Mouse (Mus musculus) CH12.LX (cell line): ENCODE measurements around the gene Myo1a. TPM values are rescaled to one million over a fixed set of nuclear protein-coding genes. Genes with fewer than 3 reads are reported as not detected.

Experiments
- DNase-seq: peaks from one replicate; pipeline ENCODE4 v3.0.0-alpha.2; 2013; ENCODE audit errors: extremely low read depth
- H3K27ac ChIP-seq: 2 replicates; pipeline ENCODE4 v1.5.1; 2012; ENCODE audit warnings: low read depth, mild to moderate bottlenecking, control low read depth, moderate library complexity; ENCODE audit not compliant: insufficient read depth
- H3K27me3 ChIP-seq: replicated peaks from 2 replicates; pipeline ENCODE3; 2012; ENCODE audit warnings: inconsistent platforms
- H3K36me3 ChIP-seq, 2 experiments: replicated peaks in 1 of 2; 2 replicates each; pipeline versions ENCODE3 to v1.6.1; 2012; ENCODE audit warnings: inconsistent platforms in 1 of 2, low read length in 1 of 2, mild to moderate bottlenecking in 1 of 2, mixed read lengths in 1 of 2, moderate library complexity in 1 of 2; ENCODE audit not compliant: control insufficient read depth in 1 of 2, insufficient read depth in 1 of 2
- H3K4me1 ChIP-seq, 2 experiments: 2 replicates each; pipeline ENCODE4 v1.6.1; 2012; ENCODE audit warnings: inconsistent platforms in 1 of 2, moderate library complexity in 1 of 2; ENCODE audit not compliant: insufficient read depth in 2 of 2, control insufficient read depth in 1 of 2
- H3K4me2 ChIP-seq: 2 replicates; pipeline ENCODE4 v1.6.1; 2012; ENCODE audit warnings: low read depth, mild to moderate bottlenecking, control low read depth; ENCODE audit not compliant: poor library complexity, insufficient read depth, severe bottlenecking
- H3K4me3 ChIP-seq, 3 experiments: fragments of 150-350 bp in 1 of 3; sonication (generic) in 1 of 3; replicated peaks in 1 of 3; 2 replicates each; pipeline versions ENCODE3 to v1.5.1; 2011 to 2012; ENCODE audit warnings: low read depth in 2 of 3, low read length in 2 of 3, mild to moderate bottlenecking in 2 of 3, moderate library complexity in 2 of 3, control low read depth in 1 of 3, improper control_type of control experiment in 1 of 3, inconsistent platforms in 1 of 3, mixed read lengths in 1 of 3; ENCODE audit not compliant: poor library complexity in 1 of 3
- H3K79me2 ChIP-seq: replicated peaks from 2 replicates; pipeline ENCODE4 v1.6.1; 2012; ENCODE audit warnings: mild to moderate bottlenecking, moderate library complexity; ENCODE audit not compliant: control insufficient read depth, poor library complexity, insufficient read depth, severe bottlenecking; ENCODE audit errors: extremely low read depth
- H3K9ac ChIP-seq: 2 replicates; pipeline ENCODE4 v1.6.1; 2012; ENCODE audit warnings: low read depth, mild to moderate bottlenecking, control low read depth, moderate library complexity; ENCODE audit not compliant: insufficient read depth
- H3K9me3 ChIP-seq: replicated peaks from 2 replicates; pipeline ENCODE3; 2012; ENCODE audit warnings: low read length, inconsistent platforms, mixed read lengths
- CHD2 ChIP-seq: IDR thresholded peaks from 2 replicates; pipeline ENCODE4 v1.6.1; 2011; ENCODE audit warnings: low read length, improper control_type of control experiment
- CTCF ChIP-seq, 2 experiments: IDR thresholded peaks in 1 of 2; conservative IDR thresholded peaks in 1 of 2; 2 replicates each; pipeline ENCODE4 v1.5.1; 2011 to 2012; ENCODE audit warnings: low read depth in 2 of 2, low read length in 2 of 2, improper control_type of control experiment in 1 of 2, inconsistent platforms in 1 of 2, mild to moderate bottlenecking in 1 of 2, moderate library complexity in 1 of 2
- E2F4 ChIP-seq: IDR thresholded peaks from 2 replicates; pipeline ENCODE4 v1.6.1; 2011; ENCODE audit warnings: low read depth, low read length, improper control_type of control experiment; ENCODE audit not compliant: insufficient replicate concordance
- ELF1 ChIP-seq: IDR thresholded peaks from 2 replicates; pipeline ENCODE4 v1.6.1; 2014; ENCODE audit warnings: low read depth, mild to moderate bottlenecking, inconsistent platforms, low read length, improper control_type of control experiment
- ETS1 ChIP-seq: conservative IDR thresholded peaks from 2 replicates; pipeline ENCODE4 v1.6.1; 2012; ENCODE audit warnings: low read depth, mild to moderate bottlenecking, inconsistent platforms, low read length, improper control_type of control experiment, moderate library complexity
- GABPA ChIP-seq: IDR thresholded peaks from 2 replicates; pipeline ENCODE4 v1.6.1; 2012; ENCODE audit warnings: low read depth, low read length, improper control_type of control experiment, inconsistent platforms; ENCODE audit not compliant: insufficient replicate concordance
- HCFC1 ChIP-seq: IDR thresholded peaks from 2 replicates; pipeline ENCODE4 v1.6.1; 2012; ENCODE audit warnings: low read depth, mild to moderate bottlenecking, inconsistent platforms, low read length, improper control_type of control experiment
- IRF4 ChIP-seq: IDR thresholded peaks from 2 replicates; pipeline ENCODE4 v1.6.1; 2014; ENCODE audit warnings: low read depth, mild to moderate bottlenecking, inconsistent platforms, low read length, improper control_type of control experiment
- JUN ChIP-seq: IDR thresholded peaks from 2 replicates; pipeline ENCODE4 v1.6.1; 2011; ENCODE audit warnings: low read depth, mild to moderate bottlenecking, low read length, improper control_type of control experiment, moderate library complexity; ENCODE audit not compliant: insufficient read depth
- KAT2A ChIP-seq: IDR thresholded peaks from 2 replicates; pipeline ENCODE4 v1.6.1; 2012; ENCODE audit warnings: low read length, improper control_type of control experiment, inconsistent platforms; ENCODE audit not compliant: insufficient replicate concordance
- MXI1 ChIP-seq: IDR thresholded peaks from 2 replicates; pipeline ENCODE4 v1.6.1; 2011; ENCODE audit warnings: mild to moderate bottlenecking, low read depth, low read length, improper control_type of control experiment
- PAX5 ChIP-seq: IDR thresholded peaks from 2 replicates; pipeline ENCODE4 v1.6.1; 2012; ENCODE audit warnings: low read length, inconsistent platforms, mixed read lengths
- POLR2AphosphoS2 ChIP-seq: IDR thresholded peaks from 2 replicates; pipeline ENCODE4 v1.6.1; 2011; ENCODE audit warnings: low read depth, low read length, improper control_type of control experiment
- RAD21 ChIP-seq: IDR thresholded peaks from 2 replicates; pipeline ENCODE4 v1.6.1; 2011; ENCODE audit warnings: low read depth, mild to moderate bottlenecking, low read length, improper control_type of control experiment, moderate library complexity
- RCOR1 ChIP-seq: conservative IDR thresholded peaks from 2 replicates; pipeline ENCODE4 v1.6.1; 2012; ENCODE audit warnings: low read depth, mild to moderate bottlenecking, inconsistent platforms, low read length, improper control_type of control experiment
- SIN3A ChIP-seq: IDR thresholded peaks from 2 replicates; pipeline ENCODE4 v1.6.1; 2012; ENCODE audit warnings: low read length, improper control_type of control experiment, inconsistent platforms
- TBP ChIP-seq: conservative IDR thresholded peaks from 2 replicates; pipeline ENCODE4 v1.6.1; 2011; ENCODE audit warnings: low read depth, low read length, improper control_type of control experiment
- UBTF ChIP-seq: IDR thresholded peaks from 2 replicates; pipeline ENCODE4 v1.6.1; 2012; ENCODE audit warnings: low read depth, mild to moderate bottlenecking, inconsistent platforms, low read length, improper control_type of control experiment, moderate library complexity
- ZMIZ1 ChIP-seq: IDR thresholded peaks from 2 replicates; pipeline ENCODE4 v1.6.1; 2012; ENCODE audit warnings: low read depth, mild to moderate bottlenecking, inconsistent platforms, low read length, improper control_type of control experiment
- dilution Hi-C: fragments of 300-500 bp; cut with MboI; formaldehyde crosslinking; loops from 2 replicates; pipeline ENCODE4 v1.14.3; 2020; ENCODE audit warnings: low sequenced_read_pairs; ENCODE audit not compliant: extremely low pct_unique_long_range_greater_than_20kb, extremely low pct_ligation_motif_present
- in situ Hi-C: fragments of 300-500 bp; cut with MboI; formaldehyde crosslinking; loops from 3 replicates; pipeline ENCODE4 v1.14.3; 2019; ENCODE audit warnings: low sequenced_read_pairs, low pct_ligation_motif_present, low pct_unique_long_range_greater_than_20kb, mixed read lengths
- polyA plus RNA-seq: library from polyadenylated mRNA; unstranded; fragments of >175 nt; gene quantifications from 2 replicates; pipeline ENCODE4 v1.2.1, GENCODE M21; 2012; ENCODE audit warnings: low read depth; ENCODE audit not compliant: insufficient read length
- total RNA-seq, 2 experiments: library from RNA; depleted of rRNA; stranded (reverse); fragments of 300-350 nt in 1 of 2; fragments of >200 nt in 1 of 2; gene quantifications; 2 replicates each; pipeline ENCODE4 v1.2.3; 2012 to 2014

Gene Myo1a
- total and polyA plus RNA-seq, 3 experiments = 0.08 to 2.3 (median 0.36) TPM

DNA sequence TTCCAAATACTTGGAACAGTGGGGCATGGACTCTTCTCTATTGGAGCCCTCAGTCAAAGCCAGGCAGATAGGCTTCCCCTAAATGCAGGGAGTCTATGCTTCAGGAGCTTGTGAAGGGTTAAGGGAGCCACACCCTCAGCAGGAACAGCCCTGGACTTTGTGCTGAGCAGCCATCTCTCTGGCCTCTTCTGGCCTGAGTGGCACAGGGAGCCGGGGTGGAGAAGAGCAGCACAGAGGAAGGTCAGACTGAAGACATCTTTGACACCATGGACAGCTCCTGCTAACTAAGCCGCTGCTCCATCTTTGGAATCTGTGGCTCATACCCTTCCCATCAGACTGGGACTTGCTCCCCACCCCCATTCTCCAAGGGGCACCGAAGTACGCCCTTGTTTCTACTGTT is 1.7 kb upstream of the Myo1a start:
- Histone ChIP-seq H3K9ac (no peak overlapping the region), H3K27me3 (no peaks in the 10 kb centered on the region), H3K4me3 (no peak overlapping the region), H3K79me2 (no peaks in the 10 kb centered on the region), H3K4me1 (peaks cover 0 to 2% of the 10 kb centered on the region in 2 experiments; a peak in 1 of 4 replicates), H3K9me3 (no peaks in the 10 kb centered on the region), H3K36me3 (peaks cover 4 to 17% of the 10 kb centered on the region in 2 experiments), H3K4me2 (no peak overlapping the region), H3K27ac (no peak overlapping the region)
- TF ChIP-seq POLR2AphosphoS2 (no peak), JUN (no peak), CHD2 (no peak), SIN3A (no peak), ETS1 (no peak), UBTF (no peak), MXI1 (no peak), CTCF (conservative IDR thresholded peaks at IDR 0.05 in 1 of 2, IDR thresholded peaks at IDR 0.05 in 1 of 2; ENCODE audit: low read depth in 2 of 2, low read length in 2 of 2) (no peak), IRF4 (no peak), ZMIZ1 (no peak), RAD21 (no peak), GABPA (no peak), TBP (no peak), ELF1 (no peak), HCFC1 (no peak), KAT2A (no peak), RCOR1 (no peak)
- DNase-seq = no peak
- dilution Hi-C loops = no loop called here
- in situ Hi-C loops = no loop called here

DNA sequence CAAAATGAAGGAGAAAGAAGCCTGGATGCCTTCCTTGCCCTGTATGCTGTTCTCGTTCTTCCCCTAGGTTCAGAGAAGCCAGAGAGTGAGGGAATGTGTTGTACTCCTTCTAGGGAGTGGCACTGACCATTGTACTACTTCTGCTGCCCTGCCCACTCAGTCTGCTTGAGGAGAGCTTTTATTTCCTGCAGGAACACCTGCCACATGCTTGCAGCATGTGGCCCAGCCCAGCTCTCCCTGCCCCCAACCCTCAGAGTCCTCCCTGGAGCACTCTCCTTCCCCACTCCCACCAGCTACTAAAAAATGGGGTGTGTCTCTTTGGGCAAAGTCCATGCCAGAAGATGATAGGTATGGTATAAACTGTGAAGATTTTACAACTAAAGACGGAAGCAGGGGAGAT is 677 bp upstream of the Myo1a start:
- H3K79me2 ChIP-seq = no peaks in the 10 kb centered on the region
- in situ Hi-C loops (no loop called here), dilution Hi-C loops (no loop called here)
- H3K9me3 ChIP-seq = no peaks in the 10 kb centered on the region
- TF ChIP-seq E2F4 = no peak
- no peak for TF ChIP-seq PAX5
- H3K27ac ChIP-seq = no peak overlapping the region
- H3K4me3 ChIP-seq = no peak overlapping the region
- DNase-seq = no peak
- H3K27me3 ChIP-seq = no peaks in the 10 kb centered on the region
- H3K4me1 ChIP-seq = peaks cover 0 to 2% of the 10 kb centered on the region in 2 experiments; a peak in 1 of 4 replicates
- H3K4me2 ChIP-seq = no peak overlapping the region
- no peak overlapping the region for H3K9ac ChIP-seq
- H3K36me3 ChIP-seq = peaks cover 0 to 10% of the 10 kb centered on the region in 2 experiments
